Mouse (Mus musculus): ENCODE data around the gene Fbxo21. TPM values are rescaled to one million over a fixed set of nuclear protein-coding genes. Genes with fewer than 3 reads are reported as not detected.

The Fbxo21 gene
- total and polyA plus RNA-seq, 3 experiments, result 10.7 to 19.3 (median 13.7) TPM

DNA sequence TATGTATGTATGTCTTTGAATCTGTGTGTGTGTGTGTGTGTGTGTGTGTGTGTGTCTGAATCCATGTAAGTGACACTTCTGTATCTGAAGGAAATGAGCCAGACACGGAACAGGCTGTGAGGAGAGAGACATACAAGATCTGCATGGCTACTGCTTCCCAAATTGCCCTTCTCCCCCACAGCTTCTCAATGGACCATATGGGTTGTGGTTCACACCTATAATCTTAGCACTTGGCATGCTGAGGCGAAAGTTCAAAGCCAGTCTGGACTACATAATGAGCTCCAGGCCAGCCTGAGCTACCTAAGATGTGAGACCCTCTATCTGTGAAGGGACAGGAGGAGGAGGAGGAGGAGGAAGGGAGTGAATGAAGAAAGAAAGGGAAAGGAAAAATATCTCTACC lies 44.3 kb upstream of the Fbxo21 start:
- no peaks in the 10 kb centered on the region for H3K36me3 ChIP-seq (replicated peaks in 1 of 2; ENCODE audit: control insufficient read depth in 1 of 2, insufficient read depth in 1 of 2, low read length in 1 of 2)
- no peak overlapping the region for H3K4me3 ChIP-seq (replicated peaks in 1 of 3; ENCODE audit: low read depth in 2 of 3, low read length in 2 of 3, poor library complexity in 1 of 3)
- in situ Hi-C loops (cut with MboI; ENCODE audit: low pct_ligation_motif_present, low pct_unique_long_range_greater_than_20kb, low sequenced_read_pairs), result loop anchor here (5.0 kb wide), 2 partner anchors 95 to 315 kb away; no protein-coding TSS in a partner anchor
- peaks cover 5 to 22% of the 10 kb centered on the region in 2 experiments for H3K4me1 ChIP-seq (ENCODE audit: control insufficient read depth in 1 of 2, insufficient read depth in 2 of 2)
- H3K4me2 ChIP-seq (ENCODE audit: insufficient read depth, low read depth, poor library complexity, severe bottlenecking), result peak overlapping the region; percentile 56; the same call in 1 of the 2 replicates
- H3K9ac ChIP-seq (ENCODE audit: insufficient read depth, low read depth), result no peak overlapping the region
- H3K9me3 ChIP-seq (replicated peaks; ENCODE audit: low read length), result peaks cover 2% of the 10 kb centered on the region
- dilution Hi-C loops (cut with MboI; ENCODE audit: extremely low pct_ligation_motif_present, extremely low pct_unique_long_range_greater_than_20kb, low sequenced_read_pairs), result no loop called here
- H3K27me3 ChIP-seq (replicated peaks), result no peaks in the 10 kb centered on the region
- H3K27ac ChIP-seq (ENCODE audit: insufficient read depth, low read depth), result no peak overlapping the region
- TF ChIP-seq TBP (conservative IDR thresholded peaks at IDR 0.05; ENCODE audit: low read depth, low read length), result no peak
- no peak for TF ChIP-seq MEF2A (IDR thresholded peaks at IDR 0.05; ENCODE audit: borderline replicate concordance, low read depth, low read length)
- no peak for TF ChIP-seq PAX5 (IDR thresholded peaks at IDR 0.05; ENCODE audit: low read length)
- TF ChIP-seq SIN3A (IDR thresholded peaks at IDR 0.05; ENCODE audit: low read length), result no peak
- TF ChIP-seq E2F4 (IDR thresholded peaks at IDR 0.05; ENCODE audit: insufficient replicate concordance, low read depth, low read length), result no peak
- no peaks in the 10 kb centered on the region; the same call in 1 of the 2 replicates for H3K79me2 ChIP-seq (replicated peaks; ENCODE audit: control insufficient read depth, extremely low read depth, insufficient read depth, poor library complexity, severe bottlenecking)
- no peak for DNase-seq (ENCODE audit: extremely low read depth)

DNA sequence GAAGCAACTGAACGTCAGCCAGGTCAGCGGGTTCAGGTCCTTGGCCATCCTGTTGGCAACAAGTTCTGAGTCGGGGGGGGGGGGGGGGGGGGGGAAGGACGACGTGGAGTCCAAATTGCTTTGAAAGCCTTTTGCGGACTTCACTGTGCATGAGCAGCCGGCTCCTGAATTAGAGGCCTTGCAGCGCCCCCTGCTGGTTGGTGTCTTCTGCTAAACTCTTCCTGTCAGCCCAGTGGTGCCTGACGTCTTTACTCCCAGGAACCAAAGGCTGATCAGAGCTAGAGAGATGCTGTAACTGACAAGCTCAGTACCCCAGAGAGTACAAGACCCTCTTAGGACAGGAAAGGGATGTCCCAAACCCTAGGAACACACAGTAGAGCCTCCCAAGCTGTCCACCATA lies 43.7 kb upstream of the Fbxo21 start:
- Histone ChIP-seq H3K36me3 (replicated peaks in 1 of 2; ENCODE audit: control insufficient read depth in 1 of 2, insufficient read depth in 1 of 2, low read length in 1 of 2) (peaks cover 0 to 1% of the 10 kb centered on the region in 2 experiments), H3K27ac (ENCODE audit: insufficient read depth, low read depth) (no peak overlapping the region), H3K4me3 (replicated peaks in 1 of 3; ENCODE audit: low read depth in 2 of 3, low read length in 2 of 3, poor library complexity in 1 of 3) (peak overlapping the region in 1 of 3 experiments; percentile 46), H3K9me3 (replicated peaks; ENCODE audit: low read length) (peaks cover 2% of the 10 kb centered on the region), H3K4me1 (ENCODE audit: control insufficient read depth in 1 of 2, insufficient read depth in 2 of 2) (peaks cover 5 to 22% of the 10 kb centered on the region in 2 experiments), H3K4me2 (ENCODE audit: insufficient read depth, low read depth, poor library complexity, severe bottlenecking) (peak overlapping the region; percentile 56), H3K9ac (ENCODE audit: insufficient read depth, low read depth) (no peak overlapping the region; the same call in 1 of the 2 replicates), H3K79me2 (replicated peaks; ENCODE audit: control insufficient read depth, extremely low read depth, insufficient read depth, poor library complexity, severe bottlenecking) (no peaks in the 10 kb centered on the region; the same call in 1 of the 2 replicates), H3K27me3 (replicated peaks) (no peaks in the 10 kb centered on the region)
- peak; percentile 90 for DNase-seq (ENCODE audit: extremely low read depth)
- dilution Hi-C loops (cut with MboI; ENCODE audit: extremely low pct_ligation_motif_present, extremely low pct_unique_long_range_greater_than_20kb, low sequenced_read_pairs), result no loop called here
- in situ Hi-C loops (cut with MboI; ENCODE audit: low pct_ligation_motif_present, low pct_unique_long_range_greater_than_20kb, low sequenced_read_pairs), result loop anchor here (5.0 kb wide), 2 partner anchors 96 to 316 kb away; no protein-coding TSS in a partner anchor
- TF ChIP-seq MYC (IDR thresholded peaks at IDR 0.05; ENCODE audit: low read depth, low read length) (no peak), ZC3H11A (IDR thresholded peaks at IDR 0.05; ENCODE audit: low read depth, low read length) (peak; percentile 83), TBP (conservative IDR thresholded peaks at IDR 0.05; ENCODE audit: low read depth, low read length) (no peak), NRF1 (IDR thresholded peaks at IDR 0.05; ENCODE audit: low read depth, low read length) (peak; percentile 32; the same call in 1 of the 2 replicates), SIN3A (IDR thresholded peaks at IDR 0.05; ENCODE audit: low read length) (peak; percentile 52; the same call in 1 of the 2 replicates), ETS1 (conservative IDR thresholded peaks at IDR 0.05; ENCODE audit: low read depth, low read length) (no peak), ZMIZ1 (IDR thresholded peaks at IDR 0.05; ENCODE audit: low read depth, low read length) (no peak), MXI1 (IDR thresholded peaks at IDR 0.05; ENCODE audit: low read depth, low read length) (no peak; the same call in none of the 2 replicates), RAD21 (IDR thresholded peaks at IDR 0.05; ENCODE audit: low read depth, low read length) (peak; percentile 86), UBTF (IDR thresholded peaks at IDR 0.05; ENCODE audit: low read depth, low read length) (no peak), GABPA (IDR thresholded peaks at IDR 0.05; ENCODE audit: insufficient replicate concordance, low read depth, low read length) (no peak), POLR2A (IDR thresholded peaks at IDR 0.05; ENCODE audit: low read depth, low read length) (0 out of 2 replicates have a peak, but pooled peaks have one; percentile 9), IRF4 (IDR thresholded peaks at IDR 0.05; ENCODE audit: low read depth, low read length) (peak; percentile 52; the same call in 1 of the 2 replicates), POLR2AphosphoS2 (IDR thresholded peaks at IDR 0.05; ENCODE audit: low read depth, low read length) (no peak), BHLHE40 (IDR thresholded peaks at IDR 0.05; ENCODE audit: low read depth, low read length) (no peak), SMC3 (IDR thresholded peaks at IDR 0.05; ENCODE audit: low read depth, low read length) (peak; percentile 94), RCOR1 (conservative IDR thresholded peaks at IDR 0.05; ENCODE audit: low read depth, low read length) (no peak), E2F4 (IDR thresholded peaks at IDR 0.05; ENCODE audit: insufficient replicate concordance, low read depth, low read length) (no peak), CHD2 (IDR thresholded peaks at IDR 0.05; ENCODE audit: low read length) (no peak), MAZ (IDR thresholded peaks at IDR 0.05; ENCODE audit: low read depth, low read length) (0 out of 2 replicates have a peak, but pooled peaks have one; percentile 64), TCF12 (IDR thresholded peaks at IDR 0.05; ENCODE audit: low read depth, low read length) (no peak; the same call in 1 of the 2 replicates), MAX (IDR thresholded peaks at IDR 0.05; ENCODE audit: low read length) (no peak), CTCF (conservative IDR thresholded peaks at IDR 0.05 in 1 of 2, IDR thresholded peaks at IDR 0.05 in 1 of 2; ENCODE audit: low read depth in 2 of 2, low read length in 2 of 2) (peak; percentile 40 to 91), MEF2A (IDR thresholded peaks at IDR 0.05; ENCODE audit: borderline replicate concordance, low read depth, low read length) (0 out of 2 replicates have a peak, but pooled peaks have one; percentile 25), KAT2A (IDR thresholded peaks at IDR 0.05; ENCODE audit: insufficient replicate concordance, low read length) (no peak), EP300 (IDR thresholded peaks at IDR 0.05; ENCODE audit: low read length) (no peak), HCFC1 (IDR thresholded peaks at IDR 0.05; ENCODE audit: low read depth, low read length) (no peak), USF1 (IDR thresholded peaks at IDR 0.05; ENCODE audit: low read depth, low read length) (no peak), NELFE (IDR thresholded peaks at IDR 0.05; ENCODE audit: low read depth, low read length) (peak; percentile 44; the same call in 1 of the 2 replicates), MAFK (IDR thresholded peaks at IDR 0.05; ENCODE audit: insufficient replicate concordance, low read length) (no peak)

Data from CH12.LX (cell line).